Mouse (Mus musculus) kidney, postnatal 14 days (tissue): ENCODE measurements around the gene Ric8b.

ENCODE experiments used
- DNase-seq: peaks from one replicate; pipeline ENCODE4 v3.0.0; 2022; ENCODE audit warnings: mixed read lengths

Gene Ric8b

GRCm38 (mm10) chr10:84909021-84909801 is 8.2 kb upstream of the Ric8b start:
- DNase-seq: no peak

- no peak for DNase-seq
Measured at GRCm38 (mm10) chr10:84910194-84910593, 7.2 kb upstream of the Ric8b start.

GRCm38 (mm10) chr10:84910758-84911384 is 6.5 kb upstream of the Ric8b start:
- DNase-seq: no peak

- no peak for DNase-seq
Measured at GRCm38 (mm10) chr10:84913148-84913547, 4.3 kb upstream of the Ric8b start.

GRCm38 (mm10) chr10:84915476-84915875 is 1.9 kb upstream of the Ric8b start:
- no peak for DNase-seq

- DNase-seq: no peak
Measured at GRCm38 (mm10) chr10:84917731-84918095, 297 bp downstream of the Ric8b start.

- DNase-seq: no peak
Measured at GRCm38 (mm10) chr10:84926336-84926735, 8.9 kb downstream of the Ric8b start.

- no peak for DNase-seq
Measured at GRCm38 (mm10) chr10:84926885-84927284, 9.5 kb downstream of the Ric8b start.

GRCm38 (mm10) chr10:84928465-84928864 is 11.0 kb downstream of the Ric8b start:
- no peak for DNase-seq

- no peak for DNase-seq
Measured at GRCm38 (mm10) chr10:84935553-84936209, 18.3 kb downstream of the Ric8b start.

- DNase-seq: no peak
Measured at GRCm38 (mm10) chr10:84936832-84937515, 19.6 kb downstream of the Ric8b start.

GRCm38 (mm10) chr10:84938094-84938820 is 20.8 kb downstream of the Ric8b start:
- no peak for DNase-seq

GRCm38 (mm10) chr10:84938886-84939285 is 21.5 kb downstream of the Ric8b start:
- DNase-seq: no peak

- DNase-seq: no peak
Measured at GRCm38 (mm10) chr10:84940356-84940755, 22.9 kb downstream of the Ric8b start.

GRCm38 (mm10) chr10:84945692-84946091 is 28.3 kb downstream of the Ric8b start:
- no peak for DNase-seq

- no peak for DNase-seq
Measured at GRCm38 (mm10) chr10:84948970-84949683, 31.7 kb downstream of the Ric8b start.

- DNase-seq: no peak
Measured at GRCm38 (mm10) chr10:84949684-84950010, 32.2 kb downstream of the Ric8b start.

- DNase-seq: no peak
Measured at GRCm38 (mm10) chr10:84950384-84950783, 33.0 kb downstream of the Ric8b start.

- no peak for DNase-seq
Measured at GRCm38 (mm10) chr10:84954236-84954635, 36.8 kb downstream of the Ric8b start.

- no peak for DNase-seq
Measured at GRCm38 (mm10) chr10:84956173-84956572, 38.8 kb downstream of the Ric8b start.

- DNase-seq: no peak
Measured at GRCm38 (mm10) chr10:84958597-84958996, 41.2 kb downstream of the Ric8b start.

GRCm38 (mm10) chr10:84960380-84960930 is 43.0 kb downstream of the Ric8b start:
- peak; percentile 14 for DNase-seq
